Mouse (Mus musculus) lung, adult 18-20 months (tissue): ENCODE measurements around the gene Strada.
"Not testable (repeated sequence)": the region's sequence is repeated elsewhere in the genome, so short reads cannot be mapped to it uniquely, and the experiment has no call there.

ENCODE experiments used
- DNase-seq, 2 experiments: peaks; one replicate each; pipeline ENCODE4 v3.0.0; 2022; ENCODE audit warnings: mixed read lengths in 2 of 2

The Strada gene

GRCm38 (mm10) chr11:106202123-106202465, at the start of gene Strada:
Gene Strada, minus strand, starts transcription at chr11:106202168.
- no peak for DNase-seq

GRCm38 (mm10) chr11:106249326-106249725, 47.4 kb upstream of the Strada start:
- DNase-seq: no peak

DNA sequence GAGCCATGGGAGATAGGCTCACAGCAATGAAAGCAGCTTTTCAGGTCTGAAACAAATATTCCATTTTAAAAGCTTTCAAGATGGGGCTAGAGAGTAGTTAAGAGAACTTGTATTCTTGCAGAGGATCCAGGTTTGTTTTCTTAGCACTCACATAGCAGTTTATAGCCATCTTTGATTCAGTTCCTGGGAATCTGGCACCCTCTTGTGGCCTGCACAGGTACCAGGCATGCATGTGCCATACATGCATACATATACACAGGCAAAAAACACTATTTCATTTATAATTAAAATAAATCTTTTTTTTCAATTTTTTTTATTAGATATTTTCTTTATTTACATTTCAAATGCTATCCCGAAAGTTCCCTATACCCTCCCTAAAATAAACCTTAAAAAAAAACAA, 44.9 kb upstream of the Strada start:
- DNase-seq: no peak

DNA sequence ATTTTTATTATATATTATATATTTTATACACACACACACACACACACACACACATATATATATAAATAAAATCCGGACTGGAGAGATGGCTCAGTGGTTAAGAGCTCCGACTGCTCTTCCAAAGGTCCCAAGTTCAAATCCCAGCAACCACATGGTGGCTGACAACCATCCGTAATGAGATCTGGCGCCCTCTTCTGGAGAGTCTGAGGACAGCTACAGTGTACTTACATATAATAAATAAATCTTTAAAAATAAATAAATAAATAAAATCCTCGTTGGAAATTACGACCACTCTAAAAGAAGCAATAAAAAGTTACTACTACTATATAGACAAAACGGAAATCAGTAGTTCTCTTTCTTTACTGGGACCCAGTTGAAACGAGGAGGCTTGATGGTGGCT, 32.0 kb upstream of the Strada start:
- not testable (repeated sequence) for DNase-seq

DNA sequence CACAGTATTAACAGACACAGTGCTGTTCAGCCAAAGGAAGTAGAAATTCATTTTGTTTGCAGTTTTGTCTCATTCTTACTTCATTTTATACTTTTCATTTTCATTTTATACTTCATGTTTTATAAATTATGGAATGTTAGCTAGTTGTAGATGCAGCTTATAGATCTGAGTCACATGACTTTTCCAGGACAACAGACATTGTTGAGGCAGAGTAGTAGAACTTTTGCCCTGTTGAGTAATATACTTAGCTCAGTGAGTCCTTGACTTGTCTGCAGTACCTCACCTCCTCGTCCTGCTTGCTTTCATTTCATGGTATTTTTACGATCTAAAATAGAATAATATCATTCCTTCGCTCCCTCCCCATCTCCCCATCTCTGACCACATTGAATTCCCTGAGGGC, 18.6 kb upstream of the Strada start:
- DNase-seq: no peak

GRCm38 (mm10) chr11:106216730-106217490, 14.9 kb upstream of the Strada start, which contains the start of gene Ddx42:
Gene Ddx42, plus strand, starts transcription at chr11:106216926.
- peak; percentile 90 to 93 for DNase-seq

- peak; percentile 98 for DNase-seq
These were observed 14.2 kb upstream of the Strada start, which contains the start of gene Ccdc47 for GRCm38 (mm10) chr11:106215927-106216729. Gene Ccdc47, minus strand, starts transcription at chr11:106216344.

DNA sequence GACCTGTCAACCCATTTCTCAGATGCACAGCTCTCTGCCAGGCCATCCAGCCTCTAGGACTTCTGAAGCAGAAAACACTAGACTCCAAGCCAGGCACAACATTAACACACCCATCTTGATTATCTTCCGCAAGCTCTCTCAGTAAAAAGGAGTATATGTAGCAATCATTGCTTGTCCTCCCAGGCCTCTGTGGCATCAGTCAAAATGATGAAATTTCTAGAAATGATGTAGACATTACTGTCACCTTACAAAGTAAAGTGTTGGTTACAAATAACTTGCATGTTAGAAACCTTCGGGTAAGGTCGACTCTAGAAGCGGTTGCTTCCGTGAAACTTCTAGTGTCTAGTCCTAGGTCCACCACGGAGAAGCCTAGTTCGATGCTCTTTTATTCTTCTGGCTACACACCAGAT, 13.5 kb upstream of the Strada start:
- DNase-seq: no peak

DNA sequence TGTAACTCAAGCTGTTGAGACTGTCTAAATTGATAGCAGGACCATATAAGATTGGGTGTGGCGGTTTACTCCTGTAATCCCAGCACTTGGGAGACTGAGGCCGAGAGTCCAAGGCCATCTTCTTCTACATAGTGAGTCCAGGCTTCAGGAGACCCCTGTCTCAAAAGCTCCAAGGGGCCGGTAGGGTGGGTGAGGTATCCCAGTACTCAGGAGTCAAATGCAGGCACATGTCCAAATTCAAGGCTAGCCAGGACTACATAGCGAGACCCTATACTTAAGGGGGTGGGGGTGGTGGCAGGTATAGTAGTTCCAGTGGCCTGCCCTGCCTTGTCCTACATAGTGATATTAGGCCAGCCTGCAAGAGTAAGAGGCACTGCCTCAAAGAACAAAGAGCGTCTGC, 12.9 kb upstream of the Strada start:
- no peak for DNase-seq

DNA sequence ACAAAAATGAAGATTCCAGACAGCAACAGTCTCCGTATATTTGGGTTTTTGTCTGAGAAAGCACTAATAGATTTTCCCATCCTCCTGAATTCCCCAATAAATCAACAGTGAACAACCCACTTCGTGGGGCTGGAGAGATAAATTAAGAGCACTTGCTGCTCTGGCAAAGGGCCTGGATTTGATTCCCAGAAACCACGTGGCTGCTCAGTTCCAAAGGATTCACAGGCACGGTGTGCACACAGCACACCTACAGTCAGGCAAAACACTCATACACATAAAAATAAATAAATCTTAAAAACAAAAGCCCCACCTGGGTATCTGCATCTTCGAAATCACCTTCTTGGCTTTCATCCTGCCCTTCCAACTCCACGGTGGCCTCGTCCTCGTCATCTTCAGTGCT, 10.8 kb upstream of the Strada start:
- peak in 1 of 2 experiments; percentile 20 for DNase-seq

GRCm38 (mm10) chr11:106201337-106202122, 438 bp downstream of the Strada start:
- DNase-seq: no peak

DNA sequence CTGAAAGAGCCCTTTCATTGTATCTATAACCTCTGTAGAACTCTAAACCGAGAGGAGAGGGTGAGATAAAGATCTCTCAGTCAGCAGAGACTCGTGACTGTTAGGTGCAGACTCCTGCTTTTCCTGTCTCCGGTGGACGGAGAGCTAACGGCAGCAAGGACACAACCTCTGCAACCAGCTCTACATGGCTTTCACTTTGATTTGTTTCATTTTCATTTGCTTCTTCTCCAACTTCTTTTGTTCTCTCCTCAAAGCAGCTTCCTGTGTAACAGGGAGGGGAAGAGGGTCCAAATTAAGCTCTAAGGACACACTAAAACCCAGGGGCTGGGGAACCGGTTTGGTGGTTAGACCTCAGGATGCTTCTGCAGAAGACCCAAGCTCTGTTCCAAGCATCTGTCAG, 1.2 kb downstream of the Strada start:
- no peak for DNase-seq

DNA sequence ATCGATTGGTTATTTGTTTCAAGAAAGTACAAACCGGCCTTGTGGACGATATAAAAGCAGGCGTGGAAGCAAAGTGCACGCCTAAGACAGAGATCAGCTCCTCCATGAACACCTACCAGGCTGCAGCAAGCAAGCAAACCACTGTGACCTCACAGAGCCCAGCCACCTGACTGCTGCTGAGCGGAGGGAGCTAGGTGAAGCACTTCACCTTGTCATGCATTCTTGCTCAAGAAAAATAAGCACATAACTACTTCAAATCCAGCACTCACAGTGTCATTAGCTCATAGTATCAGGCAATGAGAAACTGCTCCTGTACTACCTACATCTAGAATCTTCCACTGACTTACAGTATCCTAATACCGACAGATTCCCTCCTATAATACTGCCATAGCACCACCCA, 2.0 kb downstream of the Strada start:
- DNase-seq: not testable (repeated sequence)

- DNase-seq: no peak
These were observed 3.7 kb downstream of the Strada start for GRCm38 (mm10) chr11:106198277-106198676.

- no peak for DNase-seq
These were observed 6.6 kb downstream of the Strada start for GRCm38 (mm10) chr11:106195341-106195740.

GRCm38 (mm10) chr11:106194891-106195290, 7.1 kb downstream of the Strada start:
- no peak for DNase-seq

GRCm38 (mm10) chr11:106194155-106194541, 7.8 kb downstream of the Strada start:
- DNase-seq: no peak

DNA sequence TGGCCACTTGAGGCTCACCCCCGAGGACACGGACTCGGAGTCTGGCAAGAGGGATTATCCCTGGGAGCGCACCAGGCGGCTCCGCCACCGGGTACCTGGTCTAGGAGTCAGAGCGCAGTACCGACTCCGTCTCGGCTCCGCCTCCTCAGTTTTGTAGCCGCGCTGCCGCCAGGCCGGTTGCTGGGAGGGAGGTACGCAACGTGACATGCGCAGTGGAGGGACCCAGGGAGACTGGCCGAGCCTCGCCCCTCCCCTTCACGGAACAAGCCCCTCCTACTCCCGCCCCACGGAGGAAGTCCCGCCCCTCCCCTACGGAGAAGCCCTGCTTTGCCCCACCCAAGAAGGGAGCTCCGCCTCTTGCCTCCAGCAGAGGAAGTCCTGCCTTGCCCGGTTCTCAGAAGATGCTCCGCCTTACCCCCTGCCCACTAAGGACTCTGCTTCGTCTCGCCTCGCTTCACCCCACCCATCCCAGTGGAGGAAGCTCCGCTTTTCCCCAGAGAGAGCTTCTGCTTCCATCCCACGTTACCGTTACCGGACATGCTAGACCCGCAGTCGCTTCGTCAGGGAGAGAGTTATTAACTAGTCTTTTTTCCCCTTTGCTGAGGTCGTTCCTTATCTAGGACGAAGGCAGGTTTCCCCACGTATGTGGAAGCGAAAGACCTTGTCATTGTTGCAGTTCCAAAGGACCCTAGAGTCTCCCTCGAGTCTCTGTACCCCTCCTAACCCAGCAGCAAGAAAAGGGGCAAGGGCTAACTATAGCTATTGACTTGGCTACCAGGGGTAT, 8.4 kb downstream of the Strada start:
- DNase-seq: peak; percentile 97 to 98

GRCm38 (mm10) chr11:106192657-106193370, 9.2 kb downstream of the Strada start:
- DNase-seq: peak in 1 of 2 experiments; percentile 30

- no peak for DNase-seq
These were observed 9.7 kb downstream of the Strada start for GRCm38 (mm10) chr11:106192241-106192640.

DNA sequence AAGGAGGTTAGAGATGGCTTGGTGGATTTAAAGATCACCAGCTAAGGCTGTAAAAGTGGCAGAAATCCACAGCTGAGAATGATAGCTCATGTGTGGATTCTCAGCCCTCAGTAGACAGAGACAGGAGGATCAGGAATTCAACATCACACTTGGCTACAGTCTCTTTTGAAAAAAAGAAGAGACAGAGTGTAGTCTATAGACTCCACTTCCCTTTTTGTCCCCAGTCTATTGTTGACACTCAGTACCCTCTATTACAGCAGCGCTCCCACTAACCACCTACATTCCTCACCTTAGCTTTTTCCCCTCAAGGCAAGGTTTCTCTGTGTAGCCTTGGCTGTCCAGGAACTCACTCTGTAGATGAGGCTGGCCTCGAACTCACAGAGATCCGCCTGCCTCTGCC, 10.3 kb downstream of the Strada start:
- DNase-seq: no peak

- DNase-seq: no peak
These were observed 14.6 kb downstream of the Strada start for GRCm38 (mm10) chr11:106187326-106187725.
